18 mouse cellular contexts compared by ENCODE assay signal in genomic region chr9:91388173-91388572, GRCm38 (mm10). TPM values are rescaled to one million over a fixed set of nuclear protein-coding genes. Genes with fewer than 3 reads are reported as not detected.
DNase-seq lines count a peak whose midpoint lies in the region; ATAC-seq and TF ChIP-seq lines count a peak whose summit lies in the region.
"Had no signal": no experiment of that assay in that cellular context is flagged by ENCODE, and none has a peak within 500 bp of the region (broad histone marks: within the 10 kb centered on the region; RNA-seq: fewer than 3 reads in every experiment).

No protein-coding gene starts in this region.

- ATAC-seq in liver, embryonic 11.5 days (replicated peaks; ENCODE audit: low FRiP score), result no peak
- no peak for ATAC-seq in liver, embryonic 12.5 days
- ATAC-seq in hindbrain, embryonic 11.5 days (ENCODE audit: low FRiP score), result no peak
- no peak for ATAC-seq in hindbrain, embryonic 16.5 days
- no peak for ATAC-seq in neural tube, embryonic 13.5 days (ENCODE audit: low read depth)
- ATAC-seq: intestine, embryonic 16.5 days had no signal

- TF ChIP-seq POLR2A in lung, adult 2 months (IDR thresholded peaks at IDR 0.05; ENCODE audit: borderline replicate concordance, extremely low read depth, low read depth, low read length), result no peak

- H3K27ac ChIP-seq in liver, embryonic 11.5 days (ENCODE audit: low read depth, low read length), result no peak overlapping the region
- no peak overlapping the region for H3K27ac ChIP-seq in liver, embryonic 12.5 days
- H3K27ac ChIP-seq in hindbrain, embryonic 11.5 days (ENCODE audit: low read depth, low read length), result peak overlapping the region; percentile 93
- no peak overlapping the region for H3K27ac ChIP-seq in hindbrain, embryonic 16.5 days (ENCODE audit: low read depth, low read length)
- H3K27ac ChIP-seq in neural tube, embryonic 13.5 days (replicated peaks), result peak overlapping the region; percentile 98; the same call in 1 of the 2 replicates
- H3K27ac ChIP-seq: heart, adult 2 months; limb, embryonic 15.5 days had no signal

- H3K9me3 ChIP-seq in liver, embryonic 11.5 days (ENCODE audit: control insufficient read depth, low read length), result no peaks in the 10 kb centered on the region
- H3K9me3 ChIP-seq in liver, embryonic 12.5 days (replicated peaks), result no peaks in the 10 kb centered on the region
- H3K9me3 ChIP-seq in hindbrain, embryonic 11.5 days (ENCODE audit: control insufficient read depth, low read length), result no peaks in the 10 kb centered on the region
- H3K9me3 ChIP-seq in hindbrain, embryonic 16.5 days (ENCODE audit: control insufficient read depth, low read length), result no peaks in the 10 kb centered on the region
- H3K9me3 ChIP-seq in neural tube, embryonic 13.5 days, result no peaks in the 10 kb centered on the region
- H3K9me3 ChIP-seq: limb, embryonic 15.5 days had no signal

- peak; percentile 29 for DNase-seq in liver, embryonic 11.5 days (ENCODE audit: low spot score)
- DNase-seq in hindbrain, embryonic 11.5 days (ENCODE audit: low spot score), result no peak
- no peak for DNase-seq in lung, adult 2 months
- no peak for DNase-seq in heart, adult 18-20 months
- DNase-seq: adrenal gland, postnatal 14 days; cerebellum, adult 9-10 months; heart, adult 2 months; kidney, postnatal 10 days; lung, embryonic 14.5 days; right cerebral cortex, postnatal 4 days; thymus, adult 18-20 months had no signal

- H3K27me3 ChIP-seq in liver, embryonic 11.5 days (replicated peaks; ENCODE audit: control insufficient read depth, insufficient read depth, low read length), result peaks cover 99% of the 10 kb centered on the region
- H3K27me3 ChIP-seq in liver, embryonic 12.5 days (replicated peaks), result peaks cover 91% of the 10 kb centered on the region
- H3K27me3 ChIP-seq in hindbrain, embryonic 11.5 days (ENCODE audit: control insufficient read depth, insufficient read depth, low read length), result peaks cover 74% of the 10 kb centered on the region
- H3K27me3 ChIP-seq in hindbrain, embryonic 16.5 days (replicated peaks; ENCODE audit: control insufficient read depth, insufficient read depth, low read length), result peaks cover 52% of the 10 kb centered on the region
- peaks cover 97% of the 10 kb centered on the region for H3K27me3 ChIP-seq in neural tube, embryonic 13.5 days

- no peak overlapping the region for H3K9ac ChIP-seq in liver, embryonic 11.5 days (ENCODE audit: low read depth, low read length)
- H3K9ac ChIP-seq in liver, embryonic 12.5 days, result no peak overlapping the region
- H3K9ac ChIP-seq in hindbrain, embryonic 11.5 days (ENCODE audit: low read depth, low read length), result no peak overlapping the region
- no peak overlapping the region; the same call in 1 of the 2 replicates for H3K9ac ChIP-seq in hindbrain, embryonic 16.5 days (ENCODE audit: low read depth, low read length)
- H3K9ac ChIP-seq in neural tube, embryonic 13.5 days, result 0 out of 2 replicates have a peak overlapping the region, but pooled peaks have one; percentile 28
- H3K9ac ChIP-seq: limb, embryonic 15.5 days; lung, embryonic 14.5 days had no signal

- H3K4me3 ChIP-seq in liver, embryonic 11.5 days (ENCODE audit: low read depth, low read length), result no peak overlapping the region
- H3K4me3 ChIP-seq in liver, embryonic 12.5 days, result no peak overlapping the region
- no peak overlapping the region for H3K4me3 ChIP-seq in hindbrain, embryonic 11.5 days (ENCODE audit: low read depth, low read length)
- H3K4me3 ChIP-seq in hindbrain, embryonic 16.5 days (ENCODE audit: low read length), result no peak overlapping the region
- H3K4me3 ChIP-seq in neural tube, embryonic 13.5 days, result no peak overlapping the region
- H3K4me3 ChIP-seq in lung, adult 2 months (replicated peaks; ENCODE audit: extremely low read depth, low read depth, low read length), result no peak overlapping the region
- H3K4me3 ChIP-seq: heart, adult 2 months; limb, embryonic 15.5 days; myocyte had no signal

- no peaks in the 10 kb centered on the region for H3K36me3 ChIP-seq in liver, embryonic 11.5 days (ENCODE audit: control insufficient read depth, insufficient read depth, low read length)
- H3K36me3 ChIP-seq in liver, embryonic 12.5 days, result no peaks in the 10 kb centered on the region
- H3K36me3 ChIP-seq in hindbrain, embryonic 11.5 days (ENCODE audit: control insufficient read depth, insufficient read depth, low read length), result no peaks in the 10 kb centered on the region
- H3K36me3 ChIP-seq in hindbrain, embryonic 16.5 days (ENCODE audit: control insufficient read depth, insufficient read depth, low read length), result no peaks in the 10 kb centered on the region
- H3K36me3 ChIP-seq in neural tube, embryonic 13.5 days, result no peaks in the 10 kb centered on the region
- H3K36me3 ChIP-seq: limb, embryonic 15.5 days had no signal

- no peak for TF ChIP-seq CTCF in lung, adult 2 months (IDR thresholded peaks at IDR 0.05; ENCODE audit: insufficient read depth, low read length)

- no peak overlapping the region for H3K4me2 ChIP-seq in liver, embryonic 11.5 days
- H3K4me2 ChIP-seq in liver, embryonic 12.5 days, result no peak overlapping the region
- H3K4me2 ChIP-seq in hindbrain, embryonic 11.5 days (replicated peaks; ENCODE audit: low read depth, low read length), result 0 out of 2 replicates have a peak overlapping the region, but pooled peaks have one; percentile 11
- peak overlapping the region; percentile 9; the same call in 1 of the 2 replicates for H3K4me2 ChIP-seq in hindbrain, embryonic 16.5 days (ENCODE audit: low read length)
- peak overlapping the region; percentile 75 for H3K4me2 ChIP-seq in neural tube, embryonic 13.5 days
- H3K4me2 ChIP-seq: limb, embryonic 15.5 days; lung, embryonic 14.5 days had no signal

- 7% methylated on average over 4 of the region's 4 CpGs for WGBS in liver, embryonic 11.5 days
- 7% methylated on average over 4 of the region's 4 CpGs for WGBS in liver, embryonic 12.5 days (ENCODE audit: insufficient replicate concordance)
- 4% methylated on average over 4 of the region's 4 CpGs for WGBS in hindbrain, embryonic 11.5 days
- 8% methylated on average over 4 of the region's 4 CpGs for WGBS in hindbrain, embryonic 16.5 days
- 6% methylated on average over 4 of the region's 4 CpGs for WGBS in neural tube, embryonic 13.5 days
- 1% methylated on average over 4 of the region's 4 CpGs for WGBS in lung, adult 2 months

- H3K4me1 ChIP-seq in liver, embryonic 11.5 days (replicated peaks; ENCODE audit: control insufficient read depth, insufficient read depth, low read length), result no peaks in the 10 kb centered on the region
- H3K4me1 ChIP-seq in liver, embryonic 12.5 days, result no peaks in the 10 kb centered on the region
- no peaks in the 10 kb centered on the region; the same call in none of the 2 replicates for H3K4me1 ChIP-seq in hindbrain, embryonic 11.5 days (replicated peaks; ENCODE audit: control insufficient read depth, insufficient read depth, low read length)
- H3K4me1 ChIP-seq in hindbrain, embryonic 16.5 days (ENCODE audit: control insufficient read depth, insufficient read depth, low read depth, low read length), result no peaks in the 10 kb centered on the region; the same call in 1 of the 2 replicates
- H3K4me1 ChIP-seq in neural tube, embryonic 13.5 days (replicated peaks), result peaks cover 43% of the 10 kb centered on the region
- no peaks in the 10 kb centered on the region for H3K4me1 ChIP-seq in lung, adult 2 months (ENCODE audit: control insufficient read depth, insufficient read depth, low read length)
- H3K4me1 ChIP-seq: limb, embryonic 15.5 days had no signal

RNA-seq across cellular contexts. Expression of gene Zic1, which starts 22.6 kb away (rescaled TPM):
- 0.04 and 0.06 TPM in 2 replicates for polyA plus RNA-seq in liver, embryonic 11.5 days (2014; fragmentation: Nextera tagmentation; extraction: Ambion mirVana)
- not detected in 2 replicates for polyA plus RNA-seq in liver, embryonic 12.5 days (2016; fragmentation: Nextera tagmentation; extraction: Ambion mirVana)
- 18.2 and 23.8 TPM in 2 replicates for polyA plus RNA-seq in hindbrain, embryonic 11.5 days (2014; fragmentation: Nextera tagmentation; extraction: Ambion mirVana)
- polyA plus RNA-seq in hindbrain, embryonic 16.5 days (2015; fragmentation: Nextera tagmentation; extraction: Ambion mirVana), result 11.4 and 14.6 TPM in 2 replicates
- polyA plus RNA-seq in neural tube, embryonic 13.5 days (2015; fragmentation: Nextera tagmentation; extraction: Ambion mirVana), result 16.5 and 19.9 TPM in 2 replicates
- 0.49 and 1.6 TPM in 2 replicates for polyA plus RNA-seq in lung, adult 2 months (2012; rRNA removed)
- total RNA-seq in heart, adult 18-20 months (2021), result not detected
- total RNA-seq: adrenal gland, postnatal 14 days; heart, adult 2 months had no signal
- polyA plus RNA-seq: heart, postnatal 0 days; intestine, embryonic 16.5 days; lung, embryonic 14.5 days had no signal

RNA-seq across cellular contexts. Expression of gene Zic4, which starts 26.0 kb away (rescaled TPM):
- polyA plus RNA-seq in liver, embryonic 11.5 days (2014; fragmentation: Nextera tagmentation; extraction: Ambion mirVana), result not detected in 2 replicates
- polyA plus RNA-seq in liver, embryonic 12.5 days (2016; fragmentation: Nextera tagmentation; extraction: Ambion mirVana), result not detected in 2 replicates
- polyA plus RNA-seq in hindbrain, embryonic 11.5 days (2014; fragmentation: Nextera tagmentation; extraction: Ambion mirVana), result 32.8 and 36.5 TPM in 2 replicates
- 62.4 and 67.4 TPM in 2 replicates for polyA plus RNA-seq in hindbrain, embryonic 16.5 days (2015; fragmentation: Nextera tagmentation; extraction: Ambion mirVana)
- 43.0 and 51.6 TPM in 2 replicates for polyA plus RNA-seq in neural tube, embryonic 13.5 days (2015; fragmentation: Nextera tagmentation; extraction: Ambion mirVana)
- polyA plus RNA-seq in lung, adult 2 months (2012; rRNA removed), result not detected in 2 replicates
- not detected for total RNA-seq in heart, adult 18-20 months (2021)
- total RNA-seq: adrenal gland, postnatal 14 days; heart, adult 2 months had no signal
- polyA plus RNA-seq: heart, adult 2 months; heart, postnatal 0 days; intestine, embryonic 16.5 days; lung, embryonic 14.5 days had no signal

Comparison
In these comparisons a context has a peak if more than half of its experiments do, and no peak if none do; other contexts are left out.
1. H3K27ac ChIP-seq: peak in hindbrain, embryonic 11.5 days (single experiment) and neural tube, embryonic 13.5 days (single experiment); none in liver, embryonic 11.5 days (single experiment), liver, embryonic 12.5 days (single experiment) and hindbrain, embryonic 16.5 days (single experiment).
2. H3K4me2 ChIP-seq: peak in hindbrain, embryonic 11.5 days (single experiment), hindbrain, embryonic 16.5 days (single experiment) and neural tube, embryonic 13.5 days (single experiment); none in liver, embryonic 11.5 days (single experiment) and liver, embryonic 12.5 days (single experiment).
3. RNA of gene Zic4, which starts 26.0 kb away (polyA plus RNA-seq): 62.4 to 67.4 TPM in hindbrain, embryonic 16.5 days, 43.0 to 51.6 TPM in neural tube, embryonic 13.5 days and 32.8 to 36.5 TPM in hindbrain, embryonic 11.5 days; not detected in liver, embryonic 11.5 days, not detected in liver, embryonic 12.5 days and not detected in lung, adult 2 months; every median in the first group is over 10 times any median in the second.